Mouse (Mus musculus) ES-Bruce4 (cell line): Measurements from ENCODE around the gene Cacna2d2.

Experiments used
- CTCF ChIP-seq: IDR thresholded peaks from one replicate; pipeline ENCODE4 v1.8.1; 2011; ENCODE audit warnings: low read depth, low read length
- EP300 ChIP-seq: IDR thresholded peaks from 2 replicates; pipeline ENCODE4 v1.6.1; 2011; ENCODE audit warnings: low read depth, low read length; ENCODE audit not compliant: insufficient read depth
- POLR2A ChIP-seq: IDR thresholded peaks from one replicate; pipeline ENCODE4 v1.8.1; 2011; ENCODE audit warnings: low read length; ENCODE audit not compliant: insufficient read depth

DNA sequence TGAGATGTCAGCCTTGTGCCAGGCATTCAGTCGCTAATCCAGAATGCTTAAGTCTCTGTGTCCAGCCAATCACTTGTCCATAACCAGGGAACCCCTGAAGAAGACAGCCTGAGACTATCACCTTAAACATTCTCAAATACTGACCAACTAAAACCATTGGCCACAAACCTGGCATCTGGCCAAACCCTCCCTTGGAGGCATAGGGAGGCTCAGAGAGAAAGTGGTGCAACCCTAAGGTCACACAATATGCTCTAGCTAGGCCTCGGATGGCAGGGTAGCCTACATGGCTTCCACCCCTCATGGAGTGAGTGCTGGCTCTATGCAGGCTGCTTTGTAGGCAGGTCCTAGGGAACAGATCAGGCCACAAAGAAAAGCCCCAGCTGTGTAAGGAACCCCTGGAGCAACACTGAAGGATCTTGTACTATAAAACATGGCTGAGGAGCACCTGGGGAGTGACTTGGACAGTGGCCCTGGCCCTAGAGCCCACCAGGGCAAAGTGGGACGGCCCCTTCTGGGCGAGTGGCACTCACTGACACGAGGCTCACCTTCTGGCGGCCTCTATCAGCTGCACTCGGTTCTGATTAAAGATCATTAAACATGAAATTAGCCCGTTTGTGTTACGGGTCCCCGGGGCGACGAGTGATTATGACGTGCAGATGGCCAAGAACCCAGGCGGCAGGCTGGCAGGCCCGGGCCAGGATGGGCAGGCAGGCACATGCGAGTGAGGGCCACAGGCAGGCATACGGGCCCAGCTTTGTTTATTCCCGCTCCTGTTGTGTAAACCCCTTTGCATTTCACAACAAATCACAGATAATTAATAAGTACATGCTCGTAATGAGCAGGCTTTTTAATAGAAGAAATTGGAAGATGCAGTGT, 105.5 kb downstream of the Cacna2d2 start:
- no peak for TF ChIP-seq CTCF
- no peak for TF ChIP-seq EP300
- no peak for TF ChIP-seq POLR2A
